Mouse (Mus musculus) intestine, embryonic 16.5 days (tissue): Measurements from ENCODE around the gene Pi16. TPM values are rescaled to one million over a fixed set of nuclear protein-coding genes. Genes with fewer than 3 reads are reported as not detected.
A peak's percentile ranks its signal among the peaks of the same experiment; 100 is the strongest.

Experiments
- ATAC-seq: fragments of 200-750 bp; cut with Nextera tagmentation; 2 replicates; pipeline ENCODE4 v1.8.0; 2017; ENCODE audit warnings: moderate TSS enrichment, moderate library complexity
- H3K27ac ChIP-seq: fragments of 300-500 bp; sonication (generic); 2 replicates; pipeline ENCODE4 v1.5.1; 2014; ENCODE audit warnings: mild to moderate bottlenecking, low read length
- H3K27me3 ChIP-seq: fragments of 300-500 bp; sonication (generic); replicated peaks from 2 replicates; pipeline ENCODE4 v1.6.1; 2014; ENCODE audit warnings: low read length, control low read depth, mixed read lengths; ENCODE audit not compliant: control insufficient read depth, insufficient read depth
- H3K36me3 ChIP-seq: fragments of 300-500 bp; sonication (generic); 2 replicates; pipeline ENCODE4 v1.6.1; 2014; ENCODE audit warnings: low read length, control low read depth; ENCODE audit not compliant: control insufficient read depth, insufficient read depth
- H3K4me1 ChIP-seq: fragments of 300-500 bp; sonication (generic); 2 replicates; pipeline ENCODE4 v1.6.1; 2014; ENCODE audit warnings: low read length, control low read depth, mixed read lengths; ENCODE audit not compliant: control insufficient read depth, insufficient read depth
- H3K4me2 ChIP-seq: fragments of 300-500 bp; sonication (generic); 2 replicates; pipeline ENCODE4 v1.6.1; 2014; ENCODE audit warnings: low read depth, low read length, control low read depth
- H3K4me3 ChIP-seq: fragments of 300-500 bp; sonication (generic); 2 replicates; pipeline ENCODE4 v1.5.1; 2014; ENCODE audit warnings: mild to moderate bottlenecking, low read length
- H3K9ac ChIP-seq: fragments of 300-500 bp; sonication (generic); 2 replicates; pipeline ENCODE4 v1.6.1; 2014; ENCODE audit warnings: low read depth, low read length
- H3K9me3 ChIP-seq: fragments of 300-500 bp; sonication (generic); 2 replicates; pipeline ENCODE4 v1.6.1; 2016; ENCODE audit warnings: low read length, control low read depth; ENCODE audit not compliant: control insufficient read depth
- WGBS: fragments of 180-500 bp; shearing (Covaris S2); extraction: QIAGEN DNeasy Blood & Tissue Kit; methylation state at CpG from one replicate; pipeline ENCODE4 v1.1.7; 2014; 5-methylcytosine and 5-hydroxymethylcytosine counted together
- polyA plus RNA-seq: library from polyadenylated mRNA; unstranded; fragments of >200 nt; fragmentation: Nextera tagmentation; extraction: Ambion mirVana; gene quantifications from 2 replicates; pipeline ENCODE4 v1.2.1, GENCODE M21; 2015

Gene Pi16
- polyA plus RNA-seq, 1 experiment from 2014 or later, result 0.88 TPM

GRCm38 (mm10) chr17:29358928-29359327, 41.4 kb downstream of the Pi16 start:
- no peaks in the 10 kb centered on the region for H3K9me3 ChIP-seq
- H3K4me1 ChIP-seq, result peaks cover 19% of the 10 kb centered on the region
- no peaks in the 10 kb centered on the region for H3K27me3 ChIP-seq
- no peak overlapping the region for H3K4me2 ChIP-seq
- H3K4me3 ChIP-seq, result no peak overlapping the region
- 73% methylated on average over 3 of the region's 3 CpGs for WGBS
- H3K36me3 ChIP-seq, result no peaks in the 10 kb centered on the region
- no peak overlapping the region for H3K9ac ChIP-seq
- no peak for ATAC-seq
- H3K27ac ChIP-seq, result no peak overlapping the region

DNA sequence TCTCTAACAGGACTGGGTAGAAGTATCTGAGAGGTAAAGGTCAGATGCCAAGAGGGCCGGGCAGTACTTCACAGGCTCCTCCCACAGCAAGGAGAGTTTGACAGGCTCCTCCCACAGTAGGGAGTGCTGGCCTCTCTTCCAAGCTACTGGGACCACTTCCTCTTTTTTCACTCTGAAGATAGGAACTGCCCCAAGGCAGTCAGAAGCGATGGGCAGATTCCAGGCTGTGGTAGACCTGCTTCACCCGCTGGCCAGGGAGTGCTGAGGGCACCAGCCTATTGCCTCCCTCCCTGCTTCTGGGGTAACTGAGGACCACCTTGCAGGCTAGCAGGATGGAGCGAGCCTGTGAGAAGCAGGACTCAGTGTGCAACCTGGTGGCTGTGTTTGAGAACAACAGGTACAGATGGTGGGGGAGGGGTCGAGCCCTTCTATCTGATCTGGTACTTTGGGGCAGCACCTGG, 43.3 kb downstream of the Pi16 start, which contains the start of gene Fgd2:
TSS of gene Fgd2 (plus strand) at position 154 of the 461 bp plus-strand sequence.
- Histone ChIP-seq H3K36me3 (no peaks in the 10 kb centered on the region), H3K4me2 (no peak within 1 kb of the TSS), H3K9me3 (no peaks in the 10 kb centered on the region), H3K9ac (0 out of 2 replicates have a peak within 1 kb of the TSS, but pooled peaks have one; percentile 6), H3K4me3 (no peak within 1 kb of the TSS), H3K4me1 (peaks cover 12% of the 10 kb centered on the region), H3K27me3 (no peaks in the 10 kb centered on the region), H3K27ac (no peak within 1 kb of the TSS)
- ATAC-seq, result no peak
- 15% methylated on average over 5 of the region's 5 CpGs for WGBS

DNA sequence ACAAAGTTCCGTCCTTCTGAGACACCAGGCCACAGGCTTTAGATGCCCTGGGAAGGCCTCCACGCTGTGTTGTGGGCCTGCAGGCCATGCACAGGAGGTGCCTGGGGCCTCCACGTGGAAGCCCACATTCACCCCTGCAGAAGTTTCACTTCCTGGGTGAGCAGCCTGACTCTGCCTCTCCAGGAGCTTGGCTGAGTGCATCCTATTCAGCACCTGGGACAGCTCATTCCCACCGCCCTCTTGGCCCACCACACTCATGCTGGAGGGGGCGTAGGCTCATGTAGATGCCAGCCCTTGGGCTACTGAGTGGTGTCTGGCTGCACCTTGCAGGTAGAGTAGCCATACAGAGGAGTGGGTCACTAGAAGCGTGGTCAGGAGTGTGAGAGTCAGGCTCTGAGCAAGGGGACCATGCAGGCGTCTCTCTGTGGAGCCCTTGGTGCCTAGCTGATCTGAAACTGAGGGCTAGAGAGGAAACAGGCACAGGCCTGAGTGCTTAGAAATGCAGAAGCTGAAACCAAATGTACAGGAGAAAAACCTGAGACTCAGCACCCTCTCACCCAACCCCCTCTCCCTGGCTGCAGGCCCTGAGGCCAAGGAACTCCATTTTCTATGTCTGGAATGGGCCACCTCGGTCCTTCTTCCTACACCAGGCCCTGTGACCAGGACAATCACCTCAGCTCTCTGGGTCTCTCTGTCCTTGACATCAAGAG, 44.7 kb downstream of the Pi16 start:
- WGBS, result 48% methylated on average over 8 of the region's 8 CpGs
- H3K27ac ChIP-seq, result no peak overlapping the region
- ATAC-seq, result no peak
- no peak overlapping the region for H3K4me3 ChIP-seq
- no peaks in the 10 kb centered on the region for H3K9me3 ChIP-seq
- H3K9ac ChIP-seq, result 0 out of 2 replicates have a peak overlapping the region, but pooled peaks have one; percentile 13
- peaks cover 6% of the 10 kb centered on the region; the same call in 1 of the 2 replicates for H3K4me1 ChIP-seq
- H3K36me3 ChIP-seq, result no peaks in the 10 kb centered on the region
- H3K4me2 ChIP-seq, result no peak overlapping the region
- H3K27me3 ChIP-seq, result no peaks in the 10 kb centered on the region

- Histone ChIP-seq H3K36me3 (no peaks in the 10 kb centered on the region), H3K4me1 (peaks cover 6% of the 10 kb centered on the region; the same call in 1 of the 2 replicates), H3K9ac (no peak overlapping the region), H3K9me3 (no peaks in the 10 kb centered on the region), H3K4me3 (no peak overlapping the region), H3K4me2 (no peak overlapping the region), H3K27ac (no peak overlapping the region), H3K27me3 (no peaks in the 10 kb centered on the region)
- no peak for ATAC-seq
- 71% methylated on average over 8 of the region's 8 CpGs for WGBS
Observed at GRCm38 (mm10) chr17:29363109-29363508, 45.6 kb downstream of the Pi16 start.

GRCm38 (mm10) chr17:29365105-29365621, 47.7 kb downstream of the Pi16 start:
- WGBS, result 89% methylated on average over 13 of the region's 13 CpGs
- no peaks in the 10 kb centered on the region for H3K27me3 ChIP-seq
- H3K27ac ChIP-seq, result no peak overlapping the region
- H3K4me3 ChIP-seq, result no peak overlapping the region
- no peak for ATAC-seq
- no peaks in the 10 kb centered on the region for H3K9me3 ChIP-seq
- no peak overlapping the region for H3K9ac ChIP-seq
- H3K4me1 ChIP-seq, result peaks cover 9% of the 10 kb centered on the region; the same call in 1 of the 2 replicates
- H3K4me2 ChIP-seq, result no peak overlapping the region
- H3K36me3 ChIP-seq, result no peaks in the 10 kb centered on the region

DNA sequence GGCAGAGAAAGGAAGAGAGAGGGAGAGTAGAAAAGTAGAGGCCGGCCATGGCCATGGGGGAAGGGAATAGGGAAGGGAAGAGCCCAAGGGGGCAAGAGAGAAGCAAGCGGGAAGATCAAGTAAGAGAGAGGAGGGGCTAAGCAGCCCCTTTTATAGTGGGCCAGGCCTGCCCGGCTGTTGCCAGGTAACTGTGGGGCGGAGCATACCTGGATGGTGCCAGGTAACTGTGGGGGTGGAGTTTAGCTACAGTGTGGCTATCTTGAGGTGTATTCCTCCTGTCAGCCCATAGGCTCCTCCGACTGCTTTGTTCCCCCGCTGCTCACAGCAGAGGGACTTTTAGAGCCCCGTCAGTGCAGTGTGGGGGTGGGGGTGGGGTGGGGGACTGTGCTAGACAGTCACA, 51.2 kb downstream of the Pi16 start:
- 0 out of 2 replicates have a peak, but pooled peaks cover 3% of the 10 kb centered on the region for H3K4me1 ChIP-seq
- H3K4me2 ChIP-seq, result peak overlapping the region; percentile 48
- no peaks in the 10 kb centered on the region for H3K27me3 ChIP-seq
- peak; percentile 81 for ATAC-seq
- no peaks in the 10 kb centered on the region for H3K36me3 ChIP-seq
- H3K9me3 ChIP-seq, result no peaks in the 10 kb centered on the region
- WGBS, result 15% methylated on average over 7 of the region's 7 CpGs
- H3K27ac ChIP-seq, result no peak overlapping the region
- peak overlapping the region; percentile 34 for H3K4me3 ChIP-seq
- H3K9ac ChIP-seq, result peak overlapping the region; percentile 57; the same call in 1 of the 2 replicates

DNA sequence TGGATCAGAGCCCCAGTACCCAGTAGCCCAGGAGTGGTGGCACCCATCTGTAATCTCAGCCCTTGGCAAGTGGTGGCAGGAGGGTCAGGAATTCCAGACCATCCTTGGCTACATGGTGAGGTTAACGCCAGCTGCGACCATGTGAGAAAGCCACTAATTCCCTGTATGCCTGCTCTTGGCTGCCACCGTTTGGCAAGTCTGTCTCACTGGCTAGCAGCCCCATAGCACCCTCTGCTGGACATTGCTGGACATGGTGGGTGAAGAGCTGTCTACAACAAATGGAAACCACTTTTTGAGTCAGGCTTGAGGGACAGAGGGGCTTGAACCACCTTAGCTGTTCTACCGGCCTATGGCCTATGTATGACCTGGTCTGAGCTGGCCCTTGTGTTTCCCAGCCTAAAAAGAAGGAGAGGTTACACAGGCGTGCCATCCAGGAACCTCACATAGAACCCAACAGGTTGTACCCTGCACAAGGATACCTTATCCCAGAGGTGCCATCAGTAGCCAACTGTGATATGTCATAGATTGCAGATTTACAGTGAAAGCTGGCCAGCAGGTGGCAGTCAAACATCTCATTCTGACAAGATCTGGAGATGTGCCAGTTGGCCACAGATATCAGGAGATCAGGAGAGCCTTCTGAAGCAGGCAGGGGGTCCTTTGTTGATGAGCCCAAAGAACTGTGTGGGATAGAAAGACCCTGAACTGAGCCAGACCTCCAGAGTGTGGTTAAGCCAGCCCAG, 53.7 kb downstream of the Pi16 start:
- no peak overlapping the region for H3K27ac ChIP-seq
- 6% methylated on average over 5 of the region's 5 CpGs for WGBS
- no peak overlapping the region for H3K4me3 ChIP-seq
- no peak overlapping the region for H3K9ac ChIP-seq
- no peaks in the 10 kb centered on the region for H3K36me3 ChIP-seq
- no peak for ATAC-seq
- H3K27me3 ChIP-seq, result no peaks in the 10 kb centered on the region
- H3K9me3 ChIP-seq, result no peaks in the 10 kb centered on the region
- no peak overlapping the region for H3K4me2 ChIP-seq
- 0 out of 2 replicates have a peak, but pooled peaks cover 3% of the 10 kb centered on the region for H3K4me1 ChIP-seq

GRCm38 (mm10) chr17:29375871-29376270, 58.4 kb downstream of the Pi16 start:
- Histone ChIP-seq H3K4me2 (no peak overlapping the region), H3K4me3 (no peak overlapping the region), H3K4me1 (no peaks in the 10 kb centered on the region), H3K36me3 (no peaks in the 10 kb centered on the region), H3K27ac (no peak overlapping the region), H3K9ac (no peak overlapping the region), H3K27me3 (no peaks in the 10 kb centered on the region), H3K9me3 (no peaks in the 10 kb centered on the region)
- no peak for ATAC-seq
- WGBS, result 86% methylated on average over 10 of the region's 10 CpGs

DNA sequence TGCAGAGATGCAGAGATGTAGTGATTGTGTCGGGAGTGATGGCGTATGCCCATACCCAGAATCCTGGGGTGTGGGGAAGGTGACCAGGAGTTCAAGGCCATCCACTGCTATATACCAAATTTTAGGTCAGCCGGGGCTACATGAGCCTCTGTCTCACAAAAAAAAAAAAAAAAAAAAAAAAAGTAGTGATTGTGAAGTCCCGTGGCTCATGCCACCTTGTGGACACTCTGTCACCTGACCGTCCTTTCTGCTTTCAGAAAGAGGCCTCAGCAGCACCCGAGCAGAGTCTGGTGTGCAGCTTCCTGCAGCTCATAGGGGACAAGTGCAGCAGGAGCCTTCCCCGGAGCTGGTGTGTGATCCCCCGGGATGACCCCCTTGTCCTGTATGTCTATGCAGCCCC, 60.6 kb downstream of the Pi16 start:
- Histone ChIP-seq H3K27me3 (no peaks in the 10 kb centered on the region), H3K4me1 (no peaks in the 10 kb centered on the region), H3K27ac (no peak overlapping the region), H3K4me2 (no peak overlapping the region), H3K4me3 (no peak overlapping the region), H3K36me3 (no peaks in the 10 kb centered on the region), H3K9ac (no peak overlapping the region), H3K9me3 (no peaks in the 10 kb centered on the region)
- no peak for ATAC-seq
- WGBS, result 65% methylated on average over 8 of the region's 8 CpGs
